Mouse (Mus musculus) neural tube, embryonic 12.5 days (tissue): ENCODE results near the gene Tmem52b. TPM values are rescaled to one million over a fixed set of nuclear protein-coding genes. Genes with fewer than 3 reads are reported as not detected.

ENCODE experiments used
- ATAC-seq: fragments of 200-750 bp; cut with Nextera tagmentation; 2 replicates; pipeline ENCODE4 v1.8.0; 2017; ENCODE audit warnings: low read depth, mild to moderate bottlenecking, moderate TSS enrichment, moderate library complexity; ENCODE audit not compliant: low FRiP score
- H3K27ac ChIP-seq: fragments of 300-500 bp; sonication (generic); 2 replicates; pipeline ENCODE4 v1.5.1; 2016
- H3K27me3 ChIP-seq: fragments of 300-500 bp; sonication (generic); replicated peaks from 2 replicates; pipeline ENCODE4 v1.6.1; 2016; ENCODE audit warnings: mild to moderate bottlenecking
- H3K36me3 ChIP-seq: fragments of 300-500 bp; sonication (generic); 2 replicates; pipeline ENCODE4 v1.6.1; 2016; ENCODE audit warnings: mild to moderate bottlenecking
- H3K4me1 ChIP-seq: fragments of 300-500 bp; sonication (generic); 2 replicates; pipeline ENCODE4 v1.6.1; 2016
- H3K4me2 ChIP-seq: fragments of 300-500 bp; sonication (generic); replicated peaks from 2 replicates; pipeline ENCODE4 v1.6.1; 2016; ENCODE audit warnings: mild to moderate bottlenecking
- H3K4me3 ChIP-seq: fragments of 300-500 bp; sonication (generic); 2 replicates; pipeline ENCODE4 v1.5.1; 2016
- H3K9ac ChIP-seq: fragments of 300-500 bp; sonication (generic); 2 replicates; pipeline ENCODE4 v1.6.1; 2016; ENCODE audit warnings: mild to moderate bottlenecking
- H3K9me3 ChIP-seq: fragments of 300-500 bp; sonication (generic); 2 replicates; pipeline ENCODE4 v1.6.1; 2016; ENCODE audit warnings: mild to moderate bottlenecking
- WGBS: fragments of 180-500 bp; shearing (Covaris S2); methylation state at CpG from one replicate; pipeline ENCODE4 v1.1.7; 2016; 5-methylcytosine and 5-hydroxymethylcytosine counted together
- polyA plus RNA-seq: library from polyadenylated mRNA; unstranded; fragments of >200 nt; fragmentation: Nextera tagmentation; extraction: Ambion mirVana; gene quantifications from 2 replicates; pipeline ENCODE4 v1.2.1, GENCODE M21; 2016

Gene Tmem52b
- polyA plus RNA-seq, 1 experiment from 2014 or later: not detected

DNA sequence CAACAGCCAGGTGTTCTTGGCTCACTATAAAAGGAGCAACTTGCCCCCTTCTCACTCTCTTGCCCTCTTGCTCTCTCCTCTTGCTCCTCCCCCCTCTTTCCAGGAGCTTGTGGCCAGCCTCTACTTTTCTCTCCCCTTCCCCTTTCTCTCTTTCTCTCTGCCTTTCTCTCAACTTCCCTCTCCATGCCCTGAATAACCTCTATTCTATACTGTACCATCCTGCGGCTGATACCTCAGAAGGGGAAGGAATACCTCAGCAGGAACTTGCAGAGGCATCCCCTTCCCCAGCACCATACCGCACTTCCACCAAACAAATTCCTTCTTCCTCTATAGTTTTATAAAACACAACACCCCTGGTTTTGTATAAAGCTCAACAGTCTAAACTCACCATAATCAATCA is 52.9 kb downstream of the Tmem52b start:
- ATAC-seq: no peak
- Histone ChIP-seq H3K9ac (no peak overlapping the region), H3K4me2 (no peak overlapping the region), H3K36me3 (no peaks in the 10 kb centered on the region), H3K9me3 (no peaks in the 10 kb centered on the region), H3K27me3 (no peaks in the 10 kb centered on the region), H3K4me1 (no peaks in the 10 kb centered on the region), H3K4me3 (no peak overlapping the region), H3K27ac (no peak overlapping the region)
- 85% methylated on average over 2 of the region's 2 CpGs for WGBS

Other genes starting within 250 kb of the Tmem52b start
- gene Cd69, start 237.1 kb upstream of the Tmem52b start, polyA plus RNA-seq: not detected in 2 replicates
- not detected in 2 replicates for gene 4922502D21Rik, start 180.8 kb upstream of the Tmem52b start, polyA plus RNA-seq
- 0.23 and 0.34 TPM in 2 replicates for gene Clec12a, start 169.9 kb upstream of the Tmem52b start, polyA plus RNA-seq
- 0.19 TPM in 1 of 2 replicates, not detected in the other for gene Clec12b, start 126.7 kb upstream of the Tmem52b start, polyA plus RNA-seq
- gene Clec1b, start 115.3 kb upstream of the Tmem52b start, polyA plus RNA-seq: 7.4 and 8.2 TPM in 2 replicates
- 0.34 and 0.65 TPM in 2 replicates for gene Clec9a, start 103.7 kb upstream of the Tmem52b start, polyA plus RNA-seq
- gene Clec1a, start 60.6 kb upstream of the Tmem52b start, polyA plus RNA-seq: 2.8 TPM in 2 replicates
- gene Olr1, start 5.4 kb upstream of the Tmem52b start, polyA plus RNA-seq: 0.05 TPM in 1 of 2 replicates, not detected in the other
- 115 and 119 TPM in 2 replicates for gene Gabarapl1, start 20.6 kb downstream of the Tmem52b start, polyA plus RNA-seq
- not detected in 2 replicates for gene Klre1, start 65.3 kb downstream of the Tmem52b start, polyA plus RNA-seq
- gene Klrd1, start 79.2 kb downstream of the Tmem52b start, polyA plus RNA-seq: not detected in 2 replicates
- gene Klrk1, start 111.3 kb downstream of the Tmem52b start, polyA plus RNA-seq: 0.15 and 0.34 TPM in 2 replicates
- gene Klrc3, start 130.8 kb downstream of the Tmem52b start, polyA plus RNA-seq: not detected in 2 replicates
- gene Klrc2, start 148.1 kb downstream of the Tmem52b start, polyA plus RNA-seq: not detected in 2 replicates
- not detected in 2 replicates for gene Klrc1, start 166.4 kb downstream of the Tmem52b start, polyA plus RNA-seq
- gene Klri1, start 204.6 kb downstream of the Tmem52b start, polyA plus RNA-seq: not detected in 2 replicates
- gene Klri2, start 227.9 kb downstream of the Tmem52b start, polyA plus RNA-seq: not detected in 2 replicates